Mouse (Mus musculus) intestine, embryonic 14.5 days (tissue): ENCODE measurements around the gene Ikzf2. TPM values are rescaled to one million over a fixed set of nuclear protein-coding genes. Genes with fewer than 3 reads are reported as not detected.

Experiments
- ATAC-seq: fragments of 200-750 bp; cut with Nextera tagmentation; replicated peaks from 2 replicates; pipeline ENCODE4 v1.8.0; 2017; ENCODE audit warnings: low read depth, moderate number of reproducible peaks, moderate TSS enrichment, moderate library complexity; ENCODE audit not compliant: low FRiP score, low TSS enrichment
- DNase-seq: peaks from one replicate; pipeline ENCODE4 v3.0.0-alpha.2; 2018; ENCODE audit warnings: low spot score
- H3K27ac ChIP-seq: fragments of 300-500 bp; sonication (generic); 2 replicates; pipeline ENCODE4 v1.5.1; 2014; ENCODE audit warnings: low read depth, mild to moderate bottlenecking, control low read depth
- H3K27me3 ChIP-seq: fragments of 300-500 bp; sonication (generic); replicated peaks from 2 replicates; pipeline ENCODE4 v1.6.1; 2014; ENCODE audit warnings: low read length, control low read depth; ENCODE audit not compliant: control insufficient read depth, insufficient read depth
- H3K36me3 ChIP-seq: fragments of 300-500 bp; sonication (generic); 2 replicates; pipeline ENCODE4 v1.6.1; 2014; ENCODE audit warnings: low read length, control low read depth; ENCODE audit not compliant: control insufficient read depth, insufficient read depth
- H3K4me1 ChIP-seq: fragments of 300-500 bp; sonication (generic); replicated peaks from 2 replicates; pipeline ENCODE4 v1.6.1; 2014; ENCODE audit warnings: low read length, control low read depth, mixed read lengths; ENCODE audit not compliant: control insufficient read depth, insufficient read depth
- H3K4me2 ChIP-seq: fragments of 300-500 bp; sonication (generic); 2 replicates; pipeline ENCODE4 v1.6.1; 2014; ENCODE audit warnings: low read length
- H3K4me3 ChIP-seq: fragments of 300-500 bp; sonication (generic); 2 replicates; pipeline ENCODE4 v1.5.1; 2014; ENCODE audit warnings: low read depth, low read length, control low read depth, mixed read lengths
- H3K9ac ChIP-seq: fragments of 300-500 bp; sonication (generic); 2 replicates; pipeline ENCODE4 v1.6.1; 2014; ENCODE audit warnings: mild to moderate bottlenecking, low read length
- H3K9me3 ChIP-seq: fragments of 300-500 bp; sonication (generic); 2 replicates; pipeline ENCODE4 v1.6.1; 2016; ENCODE audit warnings: low read length, control low read depth; ENCODE audit not compliant: control insufficient read depth
- WGBS: fragments of 180-500 bp; shearing (Covaris S2); extraction: QIAGEN DNeasy Blood & Tissue Kit; methylation state at CpG from one replicate; pipeline ENCODE4 v1.1.7; 2014; 5-methylcytosine and 5-hydroxymethylcytosine counted together
- polyA plus RNA-seq: library from polyadenylated mRNA; unstranded; fragments of >200 nt; fragmentation: Nextera tagmentation; extraction: Ambion mirVana; gene quantifications from 2 replicates; pipeline ENCODE4 v1.2.1, GENCODE M21; 2014

The Ikzf2 gene
- polyA plus RNA-seq, 1 experiment from 2014 or later = 4.3 TPM

- Histone ChIP-seq H3K9ac (no peak overlapping the region), H3K27ac (no peak overlapping the region), H3K9me3 (no peaks in the 10 kb centered on the region), H3K36me3 (no peaks in the 10 kb centered on the region), H3K4me3 (no peak overlapping the region), H3K4me2 (no peak overlapping the region), H3K27me3 (no peaks in the 10 kb centered on the region), H3K4me1 (no peaks in the 10 kb centered on the region)
- 81% methylated on average over 6 of the region's 6 CpGs for WGBS
- DNase-seq (no peak), ATAC-seq (no peak)
These were observed 56.5 kb downstream of the Ikzf2 start for GRCm38 (mm10) chr1:69630508-69630907.

DNA sequence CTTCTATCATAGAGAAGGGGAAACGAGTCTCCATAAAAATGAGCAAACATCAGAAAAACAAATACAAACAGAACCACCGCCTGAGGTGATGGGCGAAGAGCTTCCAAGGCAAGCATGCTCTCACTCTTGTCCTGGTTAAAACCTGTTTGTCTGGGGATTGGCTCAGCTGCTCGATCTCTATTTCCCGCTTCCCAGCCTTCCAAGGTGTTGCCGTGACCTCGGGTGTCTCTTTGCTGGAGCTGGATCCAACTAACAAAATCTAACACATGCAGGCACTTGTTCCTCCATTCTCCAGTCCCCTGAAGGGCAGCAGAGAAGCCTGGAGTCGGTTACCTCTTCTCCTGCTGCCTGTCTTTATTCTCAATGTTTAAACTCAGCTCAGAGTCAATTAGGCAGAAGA is 57.5 kb downstream of the Ikzf2 start:
- Histone ChIP-seq H3K4me2 (no peak overlapping the region), H3K27ac (no peak overlapping the region), H3K9me3 (no peaks in the 10 kb centered on the region), H3K36me3 (no peaks in the 10 kb centered on the region), H3K4me3 (no peak overlapping the region), H3K27me3 (no peaks in the 10 kb centered on the region), H3K4me1 (no peaks in the 10 kb centered on the region), H3K9ac (no peak overlapping the region)
- ATAC-seq (no peak), DNase-seq (no peak)
- WGBS = 69% methylated on average over 8 of the region's 8 CpGs

DNA sequence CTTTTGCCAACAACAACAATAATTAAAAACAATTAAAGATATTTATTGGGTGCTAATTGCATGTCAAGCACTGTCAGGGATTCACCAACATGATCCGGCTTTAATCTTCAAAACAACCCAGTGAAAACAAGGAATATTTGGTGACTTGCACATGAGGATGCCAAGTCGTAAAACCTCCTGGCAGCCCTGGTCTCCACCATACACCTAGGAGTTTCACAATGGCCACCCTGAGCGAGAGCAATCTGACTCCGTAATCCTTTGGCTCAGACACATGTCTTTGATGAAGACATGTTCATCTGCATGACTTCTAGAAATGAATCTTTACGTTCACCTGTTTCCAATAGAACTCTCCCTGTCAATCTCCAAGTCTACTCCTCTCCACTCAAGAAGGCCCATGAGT is 75.0 kb downstream of the Ikzf2 start:
- ATAC-seq = no peak
- Histone ChIP-seq H3K27me3 (no peaks in the 10 kb centered on the region), H3K9me3 (no peaks in the 10 kb centered on the region), H3K4me2 (no peak overlapping the region), H3K4me1 (0 out of 2 replicates have a peak, but pooled peaks cover 6% of the 10 kb centered on the region), H3K9ac (no peak overlapping the region), H3K36me3 (no peaks in the 10 kb centered on the region), H3K4me3 (no peak overlapping the region), H3K27ac (no peak overlapping the region)
- 93% methylated on average over 5 of the region's 5 CpGs for WGBS
- no peak for DNase-seq

- peak overlapping the region; percentile 25; the same call in 1 of the 2 replicates for H3K4me2 ChIP-seq
- no peaks in the 10 kb centered on the region for H3K27me3 ChIP-seq
- no peak overlapping the region for H3K27ac ChIP-seq
- no peak overlapping the region for H3K9ac ChIP-seq
- ATAC-seq = 0 out of 2 replicates have a peak, but pooled peaks have one; percentile 62
- 59% methylated on average over 4 of the region's 4 CpGs for WGBS
- no peak overlapping the region for H3K4me3 ChIP-seq
- no peaks in the 10 kb centered on the region for H3K9me3 ChIP-seq
- H3K4me1 ChIP-seq = 0 out of 2 replicates have a peak, but pooled peaks cover 6% of the 10 kb centered on the region
- DNase-seq = no peak
- no peaks in the 10 kb centered on the region for H3K36me3 ChIP-seq
These were observed 75.8 kb downstream of the Ikzf2 start for GRCm38 (mm10) chr1:69611204-69611725.

DNA sequence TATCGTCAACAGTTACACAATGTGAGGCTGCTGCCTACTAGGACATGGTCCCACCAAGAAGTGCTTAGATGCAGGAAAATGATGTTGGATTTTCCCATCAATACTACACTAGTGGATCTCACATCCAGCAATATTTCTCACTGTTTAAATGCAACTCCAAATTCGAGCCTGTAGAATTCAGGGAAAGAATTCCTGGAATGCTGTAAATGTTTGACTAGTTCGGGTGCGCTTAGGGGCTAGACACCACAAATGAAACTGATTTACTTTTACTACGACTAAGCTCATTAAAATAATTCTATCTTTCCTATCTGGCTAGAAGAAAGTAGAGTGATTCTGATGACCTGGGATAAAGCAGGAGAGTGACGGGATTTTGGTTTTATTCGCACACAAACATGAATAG is 76.3 kb downstream of the Ikzf2 start:
- WGBS = 31% methylated on average over 7 of the region's 7 CpGs
- H3K4me1 ChIP-seq = 0 out of 2 replicates have a peak, but pooled peaks cover 6% of the 10 kb centered on the region
- H3K9ac ChIP-seq = no peak overlapping the region
- no peaks in the 10 kb centered on the region for H3K9me3 ChIP-seq
- H3K4me2 ChIP-seq = peak overlapping the region; percentile 25; the same call in 1 of the 2 replicates
- H3K27me3 ChIP-seq = no peaks in the 10 kb centered on the region
- no peak overlapping the region for H3K27ac ChIP-seq
- ATAC-seq (no peak), DNase-seq (no peak)
- no peaks in the 10 kb centered on the region for H3K36me3 ChIP-seq
- no peak overlapping the region for H3K4me3 ChIP-seq

GRCm38 (mm10) chr1:69608846-69609245 is 78.2 kb downstream of the Ikzf2 start:
- ATAC-seq (no peak), DNase-seq (no peak)
- H3K4me2 ChIP-seq = no peak overlapping the region
- 0 out of 2 replicates have a peak, but pooled peaks cover 6% of the 10 kb centered on the region for H3K4me1 ChIP-seq
- H3K27me3 ChIP-seq = no peaks in the 10 kb centered on the region
- H3K36me3 ChIP-seq = no peaks in the 10 kb centered on the region
- no peak overlapping the region for H3K27ac ChIP-seq
- 74% methylated on average over 5 of the region's 5 CpGs for WGBS
- no peak overlapping the region for H3K9ac ChIP-seq
- no peak overlapping the region for H3K4me3 ChIP-seq
- no peaks in the 10 kb centered on the region for H3K9me3 ChIP-seq

DNA sequence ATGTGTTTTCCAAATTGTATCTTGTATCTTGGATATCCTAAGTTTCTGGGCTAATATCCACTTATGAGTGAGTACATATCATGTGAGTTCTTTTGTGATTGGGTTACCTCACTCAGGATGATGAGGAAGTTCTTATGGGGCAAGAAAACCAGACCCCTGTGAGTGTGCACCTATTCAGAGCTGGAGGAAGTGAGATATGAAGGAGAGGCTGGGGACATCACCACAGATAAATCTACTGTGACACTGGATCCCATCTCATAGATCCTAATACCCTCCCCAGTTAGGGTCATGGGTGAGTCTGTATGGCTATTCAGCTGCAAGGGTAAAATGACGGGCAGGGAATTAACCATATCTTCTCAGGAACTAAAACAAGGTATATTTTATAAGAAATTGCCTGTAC is 80.2 kb downstream of the Ikzf2 start:
- no peak overlapping the region for H3K9ac ChIP-seq
- no peaks in the 10 kb centered on the region for H3K9me3 ChIP-seq
- H3K4me3 ChIP-seq = no peak overlapping the region
- H3K4me2 ChIP-seq = no peak overlapping the region
- H3K27ac ChIP-seq = no peak overlapping the region
- no peak for DNase-seq
- 0 out of 2 replicates have a peak, but pooled peaks cover 6% of the 10 kb centered on the region for H3K4me1 ChIP-seq
- H3K36me3 ChIP-seq = no peaks in the 10 kb centered on the region
- H3K27me3 ChIP-seq = no peaks in the 10 kb centered on the region
- 68% methylated on average over 1 of the region's 1 CpGs for WGBS
- no peak for ATAC-seq

GRCm38 (mm10) chr1:69604213-69604612 is 82.8 kb downstream of the Ikzf2 start:
- Histone ChIP-seq H3K27me3 (no peaks in the 10 kb centered on the region), H3K27ac (no peak overlapping the region), H3K36me3 (no peaks in the 10 kb centered on the region), H3K9me3 (no peaks in the 10 kb centered on the region), H3K4me2 (no peak overlapping the region), H3K9ac (no peak overlapping the region), H3K4me3 (no peak overlapping the region), H3K4me1 (no peaks in the 10 kb centered on the region)
- WGBS = 26% methylated on average over 3 of the region's 3 CpGs
- DNase-seq (no peak), ATAC-seq (no peak)

DNA sequence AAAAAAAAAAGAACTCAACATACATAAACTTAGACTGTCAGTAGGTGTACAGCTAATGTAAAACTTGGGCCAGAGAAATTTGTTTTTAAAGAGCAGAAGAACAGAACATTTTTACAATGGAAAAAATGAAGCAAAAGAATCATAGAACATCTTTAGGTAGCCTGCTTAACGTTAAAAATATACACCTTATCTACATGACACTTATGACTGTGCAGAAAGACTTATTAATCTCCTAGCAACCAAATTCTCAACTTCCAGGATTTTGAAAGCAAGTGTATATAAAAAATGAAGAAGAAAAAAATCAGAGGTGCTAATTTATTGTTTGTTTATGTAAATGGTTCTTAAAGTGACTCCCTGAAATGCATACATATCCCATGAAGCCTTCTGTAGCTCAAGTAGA is 86.1 kb downstream of the Ikzf2 start:
- no peaks in the 10 kb centered on the region for H3K36me3 ChIP-seq
- DNase-seq (no peak), ATAC-seq (no peak)
- no peak overlapping the region for H3K4me3 ChIP-seq
- WGBS = 51% methylated on average over 1 of the region's 1 CpGs
- no peak overlapping the region for H3K9ac ChIP-seq
- no peaks in the 10 kb centered on the region for H3K9me3 ChIP-seq
- H3K27ac ChIP-seq = no peak overlapping the region
- H3K4me2 ChIP-seq = no peak overlapping the region
- no peaks in the 10 kb centered on the region for H3K4me1 ChIP-seq
- no peaks in the 10 kb centered on the region for H3K27me3 ChIP-seq
